Mouse (Mus musculus) neural tube, embryonic 13.5 days (tissue): ENCODE data around the gene Vmn1r227. TPM values are rescaled to one million over a fixed set of nuclear protein-coding genes. Genes with fewer than 3 reads are reported as not detected.

ENCODE experiments used
- ATAC-seq: fragments of 200-750 bp; cut with Nextera tagmentation; 2 replicates; pipeline ENCODE4 v1.8.0; 2017; ENCODE audit warnings: low read depth, mild to moderate bottlenecking, moderate TSS enrichment, moderate library complexity
- H3K27ac ChIP-seq: fragments of 300-500 bp; sonication (generic); replicated peaks from 2 replicates; pipeline ENCODE4 v1.5.1; 2015; ENCODE audit warnings: moderate library complexity, mild to moderate bottlenecking, inconsistent platforms
- H3K27me3 ChIP-seq: fragments of 300-500 bp; sonication (generic); 2 replicates; pipeline ENCODE4 v1.6.1; 2015; ENCODE audit warnings: mild to moderate bottlenecking, inconsistent platforms
- H3K36me3 ChIP-seq: fragments of 300-500 bp; sonication (generic); 2 replicates; pipeline ENCODE4 v1.6.1; 2015; ENCODE audit warnings: mild to moderate bottlenecking, inconsistent platforms
- H3K4me1 ChIP-seq: fragments of 300-500 bp; sonication (generic); replicated peaks from 2 replicates; pipeline ENCODE4 v1.6.1; 2015; ENCODE audit warnings: inconsistent platforms
- H3K4me2 ChIP-seq: fragments of 300-500 bp; sonication (generic); 2 replicates; pipeline ENCODE4 v1.6.1; 2015; ENCODE audit warnings: inconsistent platforms, mild to moderate bottlenecking, moderate library complexity
- H3K4me3 ChIP-seq: fragments of 300-500 bp; sonication (generic); 2 replicates; pipeline ENCODE4 v1.5.1; 2015; ENCODE audit warnings: mild to moderate bottlenecking, inconsistent platforms
- H3K9ac ChIP-seq: fragments of 300-500 bp; sonication (generic); 2 replicates; pipeline ENCODE4 v1.6.1; 2015; ENCODE audit warnings: moderate library complexity, mild to moderate bottlenecking, inconsistent platforms
- H3K9me3 ChIP-seq: fragments of 300-500 bp; sonication (generic); 2 replicates; pipeline ENCODE4 v1.6.1; 2016; ENCODE audit warnings: inconsistent platforms
- WGBS: fragments of 180-500 bp; shearing (Covaris S2); methylation state at CpG from one replicate; pipeline ENCODE4 v1.1.7; 2015; 5-methylcytosine and 5-hydroxymethylcytosine counted together
- polyA plus RNA-seq: library from polyadenylated mRNA; unstranded; fragments of >200 nt; fragmentation: Nextera tagmentation; extraction: Ambion mirVana; gene quantifications from 2 replicates; pipeline ENCODE4 v1.2.1, GENCODE M21; 2015

Gene Vmn1r227
- polyA plus RNA-seq = not detected in 2 replicates

- no peaks in the 10 kb centered on the region for H3K36me3 ChIP-seq
- WGBS = 54% methylated on average over 1 of the region's 1 CpGs
- H3K4me3 ChIP-seq = no peak within 1 kb of the TSS
- H3K9me3 ChIP-seq = peaks cover 10% of the 10 kb centered on the region; the same call in 1 of the 2 replicates
- no peak within 1 kb of the TSS for H3K4me2 ChIP-seq
- no peak within 1 kb of the TSS for H3K9ac ChIP-seq
- no peak within 1 kb of the TSS for H3K27ac ChIP-seq
- no peaks in the 10 kb centered on the region for H3K4me1 ChIP-seq
- ATAC-seq = no peak
- no peaks in the 10 kb centered on the region for H3K27me3 ChIP-seq
Measured at GRCm38 (mm10) chr17:20729543-20729942, at the start of gene Vmn1r227. Gene Vmn1r227, plus strand, starts transcription at chr17:20729843.

- Histone ChIP-seq H3K36me3 (no peaks in the 10 kb centered on the region), H3K9me3 (peaks cover 19% of the 10 kb centered on the region), H3K4me3 (no peak within 1 kb of the TSS), H3K27ac (no peak within 1 kb of the TSS), H3K4me1 (no peaks in the 10 kb centered on the region), H3K27me3 (no peaks in the 10 kb centered on the region), H3K4me2 (no peak within 1 kb of the TSS), H3K9ac (no peak within 1 kb of the TSS)
- ATAC-seq = no peak
Measured at GRCm38 (mm10) chr17:20682543-20682942, 47.1 kb upstream of the Vmn1r227 start, which contains the start of gene Vmn1r226. Gene Vmn1r226, plus strand, starts transcription at chr17:20682843.

GRCm38 (mm10) chr17:20786057-20786456 lies 56.4 kb downstream of the Vmn1r227 start, which contains the start of gene Vmn1r228:
Gene Vmn1r228, minus strand, starts transcription at chr17:20786157.
- Histone ChIP-seq H3K4me2 (no peak within 1 kb of the TSS), H3K9me3 (peaks cover 32% of the 10 kb centered on the region), H3K4me1 (no peaks in the 10 kb centered on the region), H3K36me3 (no peaks in the 10 kb centered on the region), H3K27me3 (no peaks in the 10 kb centered on the region), H3K27ac (no peak within 1 kb of the TSS), H3K4me3 (no peak within 1 kb of the TSS), H3K9ac (no peak within 1 kb of the TSS)
- ATAC-seq = no peak

Other genes with a start within 250 kb of the Vmn1r227 start
- gene Vmn2r108, start 248.5 kb upstream of the Vmn1r227 start, polyA plus RNA-seq = not detected in 2 replicates
- not detected in 2 replicates for gene Vmn1r225, start 231.7 kb upstream of the Vmn1r227 start, polyA plus RNA-seq
- not detected in 2 replicates for gene Vmn2r109, start 165.1 kb upstream of the Vmn1r227 start, polyA plus RNA-seq
- gene Vmn2r110, start 133.4 kb upstream of the Vmn1r227 start, polyA plus RNA-seq = not detected in 2 replicates
- not detected in 2 replicates for gene Fpr-rs3, start 105.0 kb upstream of the Vmn1r227 start, polyA plus RNA-seq
- gene Vmn1r226, start 47.0 kb upstream of the Vmn1r227 start, polyA plus RNA-seq = not detected in 2 replicates
- not detected in 2 replicates for gene Vmn1r228, start 56.3 kb downstream of the Vmn1r227 start, polyA plus RNA-seq
- not detected in 2 replicates for gene Vmn1r229, start 81.7 kb downstream of the Vmn1r227 start, polyA plus RNA-seq
- gene Vmn1r230, start 110.6 kb downstream of the Vmn1r227 start, polyA plus RNA-seq = not detected in 2 replicates
- not detected in 2 replicates for gene Vmn1r231, start 175.2 kb downstream of the Vmn1r227 start, polyA plus RNA-seq
- gene Vmn1r232, start 189.9 kb downstream of the Vmn1r227 start, polyA plus RNA-seq = not detected in 2 replicates
- 664 and 692 TPM in 2 replicates for gene Ppp2r1a, start 215.5 kb downstream of the Vmn1r227 start, polyA plus RNA-seq